Mouse (Mus musculus): ENCODE data around the gene Bpifc.

The Bpifc gene

GRCm38 (mm10) chr10:85954429-85954828 lies 57.3 kb downstream of the Bpifc start:
- no peak for DNase-seq (ENCODE audit: extremely low read depth, low read depth, low spot score)

- DNase-seq (ENCODE audit: extremely low read depth, low read depth, low spot score): no peak
Measured at GRCm38 (mm10) chr10:85953401-85953800, 58.3 kb downstream of the Bpifc start.

GRCm38 (mm10) chr10:85951765-85952443 lies 59.8 kb downstream of the Bpifc start:
- no peak for DNase-seq (ENCODE audit: extremely low read depth, low read depth, low spot score)

- no peak for DNase-seq (ENCODE audit: extremely low read depth, low read depth, low spot score)
Measured at GRCm38 (mm10) chr10:85948483-85949196, 63.1 kb downstream of the Bpifc start.

- DNase-seq (ENCODE audit: extremely low read depth, low read depth, low spot score): no peak
Measured at GRCm38 (mm10) chr10:85936280-85936965, 75.3 kb downstream of the Bpifc start.

- no peak for DNase-seq (ENCODE audit: extremely low read depth, low read depth, low spot score)
Measured at GRCm38 (mm10) chr10:85929962-85930361, 81.7 kb downstream of the Bpifc start.

GRCm38 (mm10) chr10:85929208-85929591 lies 82.5 kb downstream of the Bpifc start:
- no peak for DNase-seq (ENCODE audit: extremely low read depth, low read depth, low spot score)

- no peak for DNase-seq (ENCODE audit: extremely low read depth, low read depth, low spot score)
Measured at GRCm38 (mm10) chr10:85928499-85929207, 83.0 kb downstream of the Bpifc start.

GRCm38 (mm10) chr10:85927676-85928445 lies 83.8 kb downstream of the Bpifc start, which contains the start of gene Ascl4:
Gene Ascl4, plus strand, starts transcription at chr10:85927681.
- DNase-seq (ENCODE audit: extremely low read depth, low read depth, low spot score): no peak

GRCm38 (mm10) chr10:85916498-85917309 lies 95.0 kb downstream of the Bpifc start, which contains the start of gene Prdm4:
Gene Prdm4, minus strand, starts transcription at chr10:85917142.
- peak; percentile 78 for DNase-seq (ENCODE audit: extremely low read depth, low read depth, low spot score)

Measured in fat pad, adult 2 months (tissue).